Comparison of ENCODE assay signal across 22 mouse cellular contexts in genomic region chr8:80792214-80792613, GRCm38 (mm10). TPM values are rescaled to one million over a fixed set of nuclear protein-coding genes. Genes with fewer than 3 reads are reported as not detected.
DNase-seq lines count a peak whose midpoint lies in the region; ATAC-seq and TF ChIP-seq lines count a peak whose summit lies in the region.
"Had no signal": no experiment of that assay in that cellular context is flagged by ENCODE, and none has a peak within 500 bp of the region (broad histone marks: within the 10 kb centered on the region; RNA-seq: fewer than 3 reads in every experiment).

No protein-coding gene starts in this region.

- no peak overlapping the region for H3K27ac ChIP-seq in forebrain, postnatal 0 days (ENCODE audit: low read depth, low read length)
- no peak overlapping the region for H3K27ac ChIP-seq in forebrain, embryonic 11.5 days (ENCODE audit: low read depth, low read length)
- peak overlapping the region; percentile 62; the same call in 1 of the 2 replicates for H3K27ac ChIP-seq in layer of hippocampus, adult 2 months
- no peak overlapping the region for H3K27ac ChIP-seq in MEL (ENCODE audit: control insufficient read depth, low read depth, low read length)
- H3K27ac ChIP-seq: embryonic facial prominence, embryonic 13.5 days; forebrain, embryonic 15.5 days; heart, embryonic 13.5 days; limb, embryonic 12.5 days; liver, embryonic 15.5 days had no signal

- no peak overlapping the region for H3K4me2 ChIP-seq in forebrain, postnatal 0 days (ENCODE audit: low read depth)
- H3K4me2 ChIP-seq in forebrain, embryonic 11.5 days (ENCODE audit: low read depth, low read length, severe bottlenecking) = no peak overlapping the region
- H3K4me2 ChIP-seq: embryonic facial prominence, embryonic 13.5 days; forebrain, embryonic 15.5 days; heart, embryonic 13.5 days; limb, embryonic 12.5 days; liver, embryonic 15.5 days had no signal

- TF ChIP-seq RAD21 in MEL (IDR thresholded peaks at IDR 0.05; ENCODE audit: low read depth, low read length) = peak; percentile 37

- no peak overlapping the region for H3K4me3 ChIP-seq in forebrain, postnatal 0 days (ENCODE audit: low read depth, low read length)
- H3K4me3 ChIP-seq in forebrain, embryonic 11.5 days (ENCODE audit: low read depth, low read length) = no peak overlapping the region
- H3K4me3 ChIP-seq in layer of hippocampus, adult 2 months = no peak overlapping the region
- no peak overlapping the region for H3K4me3 ChIP-seq in MEL (ENCODE audit: control insufficient read depth in 1 of 2, insufficient read depth in 1 of 2, low read depth in 2 of 2, low read length in 2 of 2)
- H3K4me3 ChIP-seq: embryonic facial prominence, embryonic 13.5 days; forebrain, embryonic 15.5 days; heart, embryonic 13.5 days; limb, embryonic 12.5 days; liver, embryonic 15.5 days had no signal

- H3K4me1 ChIP-seq in forebrain, postnatal 0 days (ENCODE audit: insufficient read depth) = no peaks in the 10 kb centered on the region
- no peaks in the 10 kb centered on the region for H3K4me1 ChIP-seq in forebrain, embryonic 11.5 days (replicated peaks; ENCODE audit: control insufficient read depth, insufficient read depth, low read length)
- H3K4me1 ChIP-seq in MEL (ENCODE audit: control insufficient read depth in 1 of 2, insufficient read depth in 2 of 2, low read length in 2 of 2) = peaks cover 0 to 4% of the 10 kb centered on the region in 2 experiments; a peak in 1 of 4 replicates
- H3K4me1 ChIP-seq: liver, embryonic 15.5 days had no signal

- peak; percentile 14; the same call in 1 of the 2 replicates for TF ChIP-seq CTCF in forebrain, postnatal 0 days (IDR thresholded peaks at IDR 0.05; ENCODE audit: low read depth)
- TF ChIP-seq CTCF in layer of hippocampus, adult 2 months (conservative IDR thresholded peaks at IDR 0.05) = peak; percentile 53
- TF ChIP-seq CTCF in MEL (IDR thresholded peaks at IDR 0.05 in 2 of 3, conservative IDR thresholded peaks at IDR 0.05 in 1 of 3; ENCODE audit: control insufficient read depth in 1 of 3, insufficient read depth in 1 of 3, low read depth in 2 of 3, low read length in 3 of 3, poor library complexity in 1 of 3, severe bottlenecking in 1 of 3) = peak; percentile 18 to 48 (median 29); a peak in 3 of 6 replicates

- no peaks in the 10 kb centered on the region for H3K9me3 ChIP-seq in forebrain, postnatal 0 days (ENCODE audit: low read length)
- no peaks in the 10 kb centered on the region for H3K9me3 ChIP-seq in forebrain, embryonic 11.5 days (ENCODE audit: control insufficient read depth, low read length)
- no peaks in the 10 kb centered on the region for H3K9me3 ChIP-seq in MEL (replicated peaks; ENCODE audit: insufficient read depth, low read length)
- H3K9me3 ChIP-seq: embryonic facial prominence, embryonic 13.5 days; forebrain, embryonic 15.5 days; heart, embryonic 13.5 days; limb, embryonic 12.5 days; liver, embryonic 15.5 days had no signal

- TF ChIP-seq POLR2A in MEL (IDR thresholded peaks at IDR 0.05; ENCODE audit: control insufficient read depth in 1 of 2, insufficient read depth in 1 of 2, low read depth in 1 of 2, low read length in 2 of 2, poor library complexity in 1 of 2) = no peak

- peaks cover 6% of the 10 kb centered on the region; the same call in 1 of the 2 replicates for H3K36me3 ChIP-seq in forebrain, postnatal 0 days (ENCODE audit: insufficient read depth)
- no peaks in the 10 kb centered on the region for H3K36me3 ChIP-seq in forebrain, embryonic 11.5 days (ENCODE audit: control insufficient read depth, insufficient read depth, low read length)
- H3K36me3 ChIP-seq in MEL (ENCODE audit: control insufficient read depth in 1 of 2, insufficient read depth in 2 of 2, low read length in 2 of 2) = peaks cover 2 to 8% of the 10 kb centered on the region in 2 experiments; a peak in 2 of 4 replicates

- ATAC-seq in forebrain, postnatal 0 days = no peak
- ATAC-seq in forebrain, embryonic 11.5 days (replicated peaks; ENCODE audit: low FRiP score) = no peak
- ATAC-seq: forebrain, embryonic 15.5 days; hindbrain, embryonic 16.5 days; midbrain, embryonic 16.5 days had no signal

- WGBS in forebrain, postnatal 0 days = 88% methylated on average over 5 of the region's 5 CpGs
- WGBS in forebrain, embryonic 11.5 days = 88% methylated on average over 5 of the region's 5 CpGs

- no peaks in the 10 kb centered on the region for H3K79me2 ChIP-seq in MEL (ENCODE audit: control insufficient read depth, insufficient read depth, low read length, poor library complexity)

- no peaks in the 10 kb centered on the region for H3K27me3 ChIP-seq in forebrain, postnatal 0 days (ENCODE audit: insufficient read depth, low read length)
- no peaks in the 10 kb centered on the region for H3K27me3 ChIP-seq in forebrain, embryonic 11.5 days (ENCODE audit: control insufficient read depth, insufficient read depth, low read length)
- no peaks in the 10 kb centered on the region for H3K27me3 ChIP-seq in MEL (ENCODE audit: control insufficient read depth in 1 of 2, insufficient read depth in 2 of 2, low read length in 2 of 2)
- H3K27me3 ChIP-seq: embryonic facial prominence, embryonic 13.5 days; forebrain, embryonic 15.5 days; heart, embryonic 13.5 days; limb, embryonic 12.5 days; liver, embryonic 15.5 days had no signal

- DNase-seq in forebrain, postnatal 0 days = no peak
- no peak for DNase-seq in forebrain, embryonic 11.5 days (ENCODE audit: low spot score)
- DNase-seq in layer of hippocampus, adult 2 months (ENCODE audit: low spot score in 2 of 2) = no peak
- no peak for DNase-seq in layer of hippocampus, postnatal 25 days (ENCODE audit: extremely low spot score in 1 of 2, low spot score in 1 of 2)
- DNase-seq in 3T3-L1 (ENCODE audit: low read depth, low spot score) = peak; percentile 30
- peak; percentile 28 for DNase-seq in MEL (ENCODE audit: low read depth, low spot score)
- no peak for DNase-seq in adipocyte (ENCODE audit: low spot score)
- DNase-seq in frontal cortex, postnatal 14 days (ENCODE audit: low spot score in 2 of 2) = no peak
- DNase-seq: B cell, adult 2 months; cerebellum, adult 9-11 months; heart, postnatal 4 days; kidney, adult 18-20 months; kidney, postnatal 25 days; lung, postnatal 36 days; right cerebral cortex, postnatal 25 days had no signal

- no peak for TF ChIP-seq EP300 in MEL (IDR thresholded peaks at IDR 0.05; ENCODE audit: low read depth in 1 of 2, low read length in 2 of 2)

- no peak overlapping the region for H3K9ac ChIP-seq in forebrain, postnatal 0 days
- no peak overlapping the region for H3K9ac ChIP-seq in forebrain, embryonic 11.5 days (ENCODE audit: low read length)
- no peak overlapping the region for H3K9ac ChIP-seq in MEL (ENCODE audit: control insufficient read depth, low read depth, low read length, poor library complexity, severe bottlenecking)
- H3K9ac ChIP-seq: embryonic facial prominence, embryonic 13.5 days; forebrain, embryonic 15.5 days; heart, embryonic 13.5 days; limb, embryonic 12.5 days; liver, embryonic 15.5 days had no signal

TF ChIP-seq in MEL, 35 proteins besides CTCF, POLR2A, EP300 and RAD21:
- no peak for TF ChIP-seq MYB (IDR thresholded peaks at IDR 0.05; ENCODE audit: low read depth, low read length)
- peak; percentile 45 for TF ChIP-seq SMC3 (IDR thresholded peaks at IDR 0.05; ENCODE audit: low read depth, low read length)
- no peak for TF ChIP-seq JUND (IDR thresholded peaks at IDR 0.05; ENCODE audit: low read depth, low read length)

RNA-seq across cellular contexts. Expression of gene Smarca5, which starts 52.9 kb away (rescaled TPM):
- 36.9 and 46.7 TPM in 2 replicates for total RNA-seq in forebrain, postnatal 0 days (2014; rRNA removed)
- 25.6 and 33.3 TPM in 2 replicates for polyA plus RNA-seq in forebrain, postnatal 0 days (2015; fragmentation: Nextera tagmentation; extraction: Ambion mirVana)
- polyA plus RNA-seq in forebrain, embryonic 11.5 days (2014; fragmentation: Nextera tagmentation; extraction: Ambion mirVana) = 169 and 176 TPM in 2 replicates
- 10 to 100 TPM; 58.5 to 59.3 TPM for total RNA-seq in layer of hippocampus, adult 2 months (2021)
- total RNA-seq in layer of hippocampus, postnatal 25 days (2021) = 10 to 100 TPM; 54.1 to 58.3 TPM
- total RNA-seq in MEL (2012; rRNA removed) = 89.1 and 99.2 TPM in 2 replicates
- polyA plus RNA-seq in MEL (2012; ENCODE audit: insufficient read depth in 1 of 2, insufficient read length in 2 of 2, low read depth in 1 of 2, low replicate concordance in 2 of 2, missing spikeins in 1 of 2) = 100 to 1,000 TPM in 1 of 2 experiments, 10 to 100 TPM in 1; 59.0 to 140 TPM

Comparison
In these comparisons a context has a peak if more than half of its experiments do, and no peak if none do; other contexts are left out.
1. DNase-seq: peak in 3T3-L1 (single experiment) and MEL (single experiment); none in forebrain, postnatal 0 days (single experiment), forebrain, embryonic 11.5 days (single experiment), layer of hippocampus, adult 2 months (0 of 2), layer of hippocampus, postnatal 25 days (0 of 2), adipocyte (single experiment) and frontal cortex, postnatal 14 days (0 of 2).
2. Peak in every context shown above with its lines, with median percentiles within 50 percentile points of each other: CTCF ChIP-seq.